Mouse (Mus musculus): ENCODE measurements around the gene Sema4f. TPM values are rescaled to one million over a fixed set of nuclear protein-coding genes. Genes with fewer than 3 reads are reported as not detected.
A peak's percentile ranks its signal among the peaks of the same experiment; 100 is the strongest.

The Sema4f gene
- polyA plus RNA-seq, 1 experiment = 0.43 TPM

DNA sequence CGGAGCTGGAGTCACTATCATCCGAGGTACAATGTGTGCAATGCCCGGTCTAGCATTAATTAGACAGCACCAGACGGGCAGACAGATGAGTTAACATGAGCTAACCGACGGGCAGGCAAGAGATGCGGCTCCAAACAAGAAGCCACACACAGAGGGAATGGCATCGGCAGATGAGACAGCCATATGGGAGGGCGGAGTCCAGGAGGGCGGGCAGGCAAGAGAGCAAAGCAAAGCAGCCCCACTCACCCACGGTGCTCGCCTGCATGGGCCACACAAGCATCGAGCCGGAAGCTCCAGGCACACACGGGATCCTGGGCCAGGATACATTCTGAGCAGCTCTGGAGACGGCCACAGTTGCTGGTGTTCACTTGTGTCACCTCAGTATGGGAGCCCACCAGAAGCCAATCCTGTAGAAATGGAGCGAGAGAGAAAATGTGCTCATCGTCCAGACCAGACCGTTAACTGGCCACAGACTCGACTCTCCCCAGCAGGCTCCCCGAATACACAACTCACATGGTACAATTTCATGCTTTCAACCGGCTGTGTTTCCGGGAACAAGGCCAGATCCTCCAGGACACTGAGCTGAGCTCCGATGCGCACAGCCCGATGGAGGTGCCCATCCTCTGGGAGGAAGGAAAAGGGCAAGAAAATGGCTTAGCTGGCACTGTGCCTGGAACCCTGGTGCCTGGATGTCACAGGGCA is 22.3 kb downstream of the Sema4f start:
- WGBS = 66% methylated on average over 26 of the region's 26 CpGs
- no peak for DNase-seq (ENCODE audit: low read depth, low spot score)

DNA sequence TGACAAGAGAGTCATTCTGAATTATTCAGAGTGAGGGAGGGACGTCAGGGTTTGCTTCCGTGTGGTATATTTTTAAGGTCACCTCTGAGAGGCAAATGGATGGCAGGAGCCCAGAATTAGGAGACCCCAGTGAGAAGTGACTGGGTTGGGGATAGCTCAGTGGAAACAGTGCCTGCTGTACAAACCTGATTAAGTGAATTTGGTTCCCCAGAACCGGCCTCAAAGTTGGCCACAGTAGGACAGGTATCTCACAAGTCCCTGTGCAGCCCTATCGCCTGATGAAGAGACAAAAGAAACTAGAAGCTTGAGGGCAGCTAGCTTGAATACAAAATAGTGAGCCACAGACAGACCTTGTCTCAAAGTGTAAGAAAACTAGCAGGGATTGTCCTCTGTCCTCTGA is 23.1 kb downstream of the Sema4f start:
- WGBS = 90% methylated on average over 4 of the region's 4 CpGs
- DNase-seq (ENCODE audit: low read depth, low spot score) = no peak

DNA sequence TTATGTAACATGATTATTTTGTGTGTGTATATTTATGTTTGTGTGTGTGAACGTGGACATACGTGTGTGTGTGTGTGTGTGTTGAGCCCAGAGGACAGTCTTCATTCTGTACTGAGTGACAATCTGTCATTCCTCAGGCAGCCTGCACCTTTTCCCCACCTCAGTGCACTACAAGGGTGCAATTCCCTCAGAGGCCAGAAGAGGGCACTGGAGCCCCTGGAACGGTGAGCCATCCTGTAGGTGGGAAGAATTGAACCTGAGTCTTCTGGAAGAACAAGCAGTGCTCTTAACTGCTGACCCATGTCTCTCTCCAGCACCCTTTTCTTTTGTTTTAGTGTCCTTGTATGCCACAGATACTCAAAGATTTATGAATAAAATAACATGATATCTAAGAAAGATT is 23.7 kb downstream of the Sema4f start:
- DNase-seq (ENCODE audit: low read depth, low spot score) = no peak

DNA sequence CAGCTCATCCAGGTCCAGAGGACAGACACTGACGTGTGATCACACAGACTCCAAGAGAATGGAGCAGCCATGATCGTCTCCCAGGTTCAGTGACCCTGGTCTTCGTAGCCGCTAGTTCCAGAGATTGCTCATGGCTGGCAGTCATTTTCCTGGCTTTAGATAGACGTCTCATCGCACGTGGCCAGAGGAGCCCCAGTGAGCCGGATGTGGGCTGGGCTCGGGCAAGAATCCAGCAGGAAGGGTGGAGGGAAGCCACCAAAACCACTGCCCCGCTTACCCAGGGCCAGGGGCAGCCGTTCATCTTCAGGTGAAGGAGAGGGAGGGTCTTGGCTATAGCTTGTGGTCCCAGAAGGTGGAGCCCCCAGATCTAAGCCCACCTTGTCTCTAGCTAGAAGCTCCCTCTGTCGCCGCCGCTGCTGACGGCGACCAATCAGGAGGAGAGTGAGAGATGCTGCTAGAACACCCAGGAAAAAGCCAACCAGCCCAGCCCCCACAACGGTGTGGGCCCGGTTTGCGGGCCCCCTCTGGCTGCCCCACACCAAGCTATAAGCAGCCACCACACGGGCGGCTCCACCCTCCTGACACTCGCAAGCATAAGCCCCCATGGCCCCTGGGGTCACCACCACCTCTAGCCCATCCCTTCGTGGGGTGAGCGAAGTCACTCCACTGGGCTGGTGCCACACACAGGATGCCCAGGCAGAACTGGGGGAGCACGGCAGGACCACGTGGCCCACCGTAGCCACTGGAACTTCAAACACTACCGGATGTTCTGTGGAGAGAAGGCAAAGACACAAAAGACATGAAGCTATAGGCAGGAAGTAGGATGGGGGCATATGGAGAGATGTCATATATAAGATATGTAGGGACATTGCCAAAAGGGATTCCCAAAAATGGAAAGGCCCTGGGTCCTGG is 26.0 kb downstream of the Sema4f start:
- no peak for DNase-seq (ENCODE audit: low read depth, low spot score)
- WGBS = 70% methylated on average over 28 of the region's 28 CpGs

More for the DNA sequence above, 23.7 kb downstream of the Sema4f start:
- WGBS = 19% methylated on average over 3 of the region's 3 CpGs

DNA sequence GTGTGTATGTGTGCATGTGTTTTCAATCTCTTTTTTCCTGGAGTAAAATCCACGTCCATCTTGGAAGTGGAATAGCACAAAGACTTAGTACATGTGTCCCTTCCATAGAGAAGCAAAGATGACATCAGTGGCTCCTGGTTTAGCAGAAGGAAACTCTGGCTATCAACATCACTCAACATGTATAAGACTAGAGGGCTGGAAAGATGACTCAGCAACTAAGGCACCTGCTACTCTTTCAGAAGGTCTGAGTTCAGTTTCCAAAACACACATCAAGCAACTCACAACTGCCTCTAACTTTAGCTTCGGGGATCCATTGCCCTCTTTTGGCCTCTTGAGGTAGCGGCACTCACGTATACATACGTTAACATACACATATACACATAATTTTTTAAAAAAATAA is 28.3 kb downstream of the Sema4f start:
- 92% methylated on average over 5 of the region's 5 CpGs for WGBS

DNA sequence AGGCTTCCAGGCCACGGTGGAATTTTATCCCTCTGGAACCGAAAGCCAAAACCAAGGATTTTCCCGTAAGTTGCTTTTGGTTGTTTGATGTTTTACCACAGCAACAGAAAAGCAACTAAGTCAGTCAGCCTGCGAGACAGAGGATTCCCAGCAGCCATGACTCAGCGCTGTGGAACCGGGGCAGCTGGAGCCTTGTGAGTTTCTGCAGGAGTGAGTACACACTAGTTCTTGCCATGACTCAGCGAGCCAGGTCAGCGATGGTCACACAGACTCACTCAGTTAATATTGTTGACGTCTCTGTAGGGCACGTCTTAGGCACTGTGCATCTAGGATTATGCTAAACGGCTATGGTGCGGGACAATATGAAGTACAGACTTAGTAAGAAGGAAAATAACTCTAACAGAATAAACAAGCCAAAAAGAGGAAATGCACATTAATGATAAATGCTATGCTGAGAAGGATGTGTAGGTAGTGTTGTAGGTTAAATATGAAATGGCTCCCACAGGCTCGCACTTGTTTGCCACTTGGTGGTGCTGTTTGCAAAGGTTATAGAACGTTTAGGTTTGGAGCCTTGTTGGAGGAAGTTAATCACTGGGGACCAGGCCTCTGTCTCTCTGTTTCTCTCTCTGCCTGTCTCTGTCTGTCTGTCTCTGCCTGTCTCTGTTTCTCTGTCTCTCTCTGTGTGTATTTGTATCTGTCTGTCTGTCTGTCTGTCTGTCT is 30.3 kb downstream of the Sema4f start:
- peak; percentile 60 for DNase-seq (ENCODE audit: low read depth, low spot score)
- WGBS = 26% methylated on average over 14 of the region's 14 CpGs

More for the DNA sequence above, 28.3 kb downstream of the Sema4f start:
- no peak for DNase-seq (ENCODE audit: low read depth, low spot score)

DNA sequence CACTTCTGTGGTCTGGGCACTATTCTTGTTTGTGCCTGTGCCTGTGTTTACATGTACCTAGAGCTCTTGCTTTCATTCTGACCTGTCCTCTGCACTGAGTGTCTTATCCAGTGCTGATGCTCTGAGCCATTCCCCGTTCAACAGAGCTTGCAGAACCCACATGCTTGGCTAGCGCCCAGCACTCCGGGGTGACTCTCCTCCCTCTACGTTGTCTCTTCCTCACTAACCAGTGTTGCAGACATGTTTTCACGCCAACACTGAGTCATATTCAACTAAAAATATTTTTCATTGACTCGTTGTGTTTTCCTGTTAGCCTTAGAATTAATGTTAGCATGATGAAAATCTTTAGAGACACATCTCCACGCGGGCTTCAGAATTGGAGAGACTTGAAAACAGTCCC is 31.5 kb downstream of the Sema4f start:
- DNase-seq (ENCODE audit: low read depth, low spot score) = no peak
- WGBS = 67% methylated on average over 8 of the region's 8 CpGs

DNA sequence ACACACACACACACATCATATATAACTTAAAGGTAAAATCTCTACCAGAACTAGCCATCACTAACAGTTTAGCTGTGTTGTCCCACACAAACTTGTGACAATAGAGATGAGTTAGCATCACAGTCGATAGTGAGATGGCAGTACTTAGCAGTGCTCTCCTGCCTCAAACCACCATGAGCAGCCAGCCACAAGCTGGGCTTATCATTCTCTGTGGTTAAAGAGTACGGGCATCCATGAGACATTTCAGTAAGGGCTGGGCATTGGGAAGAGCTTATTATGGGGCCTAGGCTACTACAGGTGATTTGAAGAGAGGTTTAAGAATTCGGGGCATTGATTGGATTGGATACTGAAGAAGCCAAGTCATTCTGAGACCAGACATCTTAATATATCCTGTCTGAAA is 32.6 kb downstream of the Sema4f start:
- 92% methylated on average over 3 of the region's 3 CpGs for WGBS

DNA sequence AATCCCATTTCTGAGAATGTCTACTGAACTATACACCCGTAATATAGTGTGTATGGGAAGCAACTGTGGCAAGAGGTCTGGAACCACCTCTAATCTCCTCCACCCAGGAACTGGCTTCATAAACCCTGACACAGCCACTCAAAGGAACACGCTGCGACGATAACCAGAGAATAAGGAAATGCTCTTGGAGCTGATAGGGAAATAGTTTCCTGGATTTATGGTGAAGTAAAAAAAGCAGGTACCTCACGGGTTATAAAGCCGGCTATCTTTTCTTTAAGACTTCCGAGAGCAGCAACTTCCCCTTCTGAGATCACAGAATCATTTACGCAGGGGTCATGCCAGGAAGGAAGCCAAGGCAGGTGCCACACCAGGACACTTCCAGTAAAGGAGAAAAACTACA is 37.0 kb downstream of the Sema4f start:
- peak; percentile 75 for DNase-seq (ENCODE audit: low read depth, low spot score)
- 11% methylated on average over 8 of the region's 8 CpGs for WGBS

More for the DNA sequence above, 32.6 kb downstream of the Sema4f start:
- no peak for DNase-seq (ENCODE audit: low read depth, low spot score)

DNA sequence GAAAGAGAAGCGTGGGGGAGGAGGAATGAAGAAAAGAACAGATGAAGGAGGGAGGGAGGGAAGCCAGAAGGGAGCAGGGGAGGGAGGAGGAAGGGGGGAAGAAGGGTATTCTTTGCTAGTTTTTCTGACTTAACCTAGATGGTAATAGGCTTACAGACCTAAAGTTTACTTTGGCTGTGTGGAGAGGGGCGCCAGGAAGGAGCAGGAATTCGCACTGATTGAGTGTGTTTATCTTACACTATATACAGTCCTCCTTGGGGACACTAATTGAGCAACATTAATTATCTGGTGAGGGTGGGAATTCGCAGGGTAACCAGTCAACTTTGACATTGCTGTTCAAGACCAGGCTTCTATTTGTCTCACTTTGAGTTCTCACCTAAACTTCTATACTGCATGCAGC is 40.8 kb downstream of the Sema4f start:
- 46% methylated on average over 4 of the region's 4 CpGs for WGBS
- DNase-seq (ENCODE audit: low read depth, low spot score) = no peak

DNA sequence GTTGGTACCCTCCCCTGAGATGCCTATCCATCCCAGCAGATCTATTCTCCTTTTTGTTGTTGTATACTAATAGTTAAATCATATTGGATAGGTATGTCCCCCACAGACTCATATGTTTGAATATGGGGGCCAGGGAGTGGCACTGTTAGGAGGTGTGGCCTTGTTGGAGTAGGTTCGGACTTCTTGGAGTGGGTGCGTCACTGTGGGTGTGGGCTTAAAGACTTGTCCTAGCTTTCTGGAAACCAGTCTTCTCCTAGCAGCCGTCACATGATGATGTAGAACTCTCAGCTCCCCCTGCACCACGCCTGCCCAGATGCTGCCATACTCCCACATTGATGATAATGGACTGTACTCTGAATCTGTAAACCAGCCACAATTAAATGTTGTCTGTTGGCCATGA is 41.3 kb downstream of the Sema4f start:
- DNase-seq (ENCODE audit: low read depth, low spot score) = no peak
- 65% methylated on average over 4 of the region's 4 CpGs for WGBS

DNA sequence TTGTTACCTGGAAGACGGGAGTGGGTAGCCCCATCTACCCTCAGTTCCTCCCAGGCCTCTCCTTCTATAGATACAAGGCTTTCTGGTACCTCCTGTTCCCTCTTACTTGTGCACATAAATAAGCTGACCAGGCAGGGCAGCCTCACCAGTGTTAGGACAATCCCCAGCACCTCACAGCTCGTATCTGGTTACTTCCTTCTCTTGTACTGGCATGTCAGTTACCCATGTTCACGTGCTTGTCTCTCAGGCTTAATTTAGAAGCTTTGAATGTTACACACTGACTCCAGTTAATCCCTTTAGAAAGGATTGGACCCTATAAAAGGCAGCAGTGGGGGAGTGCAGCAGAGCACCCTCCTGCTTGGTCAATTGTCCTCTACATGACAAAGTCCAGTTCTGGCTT is 42.3 kb downstream of the Sema4f start:
- 61% methylated on average over 3 of the region's 3 CpGs for WGBS
- DNase-seq (ENCODE audit: low read depth, low spot score) = no peak

DNA sequence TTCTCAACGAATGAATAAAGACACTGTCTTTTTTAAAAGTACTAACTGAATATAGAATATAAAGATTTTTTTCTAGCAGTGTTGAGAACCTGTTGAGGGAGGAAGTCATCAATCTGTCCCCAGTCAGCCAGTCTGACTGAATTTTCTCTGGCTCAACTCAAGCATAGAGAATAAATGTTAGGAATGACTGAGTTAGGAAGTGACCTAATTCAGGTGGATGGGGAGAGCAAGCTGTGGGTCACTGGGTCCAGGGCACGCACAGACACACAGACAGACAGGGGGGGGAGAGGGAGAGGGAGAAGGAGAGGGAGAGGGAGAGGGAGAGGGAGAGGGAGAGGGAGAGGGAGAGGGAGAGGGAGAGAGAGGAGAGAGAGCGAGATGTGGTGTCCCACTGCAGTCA is 46.2 kb downstream of the Sema4f start:
- 73% methylated on average over 3 of the region's 3 CpGs for WGBS
- no peak for DNase-seq (ENCODE audit: low read depth, low spot score)

DNA sequence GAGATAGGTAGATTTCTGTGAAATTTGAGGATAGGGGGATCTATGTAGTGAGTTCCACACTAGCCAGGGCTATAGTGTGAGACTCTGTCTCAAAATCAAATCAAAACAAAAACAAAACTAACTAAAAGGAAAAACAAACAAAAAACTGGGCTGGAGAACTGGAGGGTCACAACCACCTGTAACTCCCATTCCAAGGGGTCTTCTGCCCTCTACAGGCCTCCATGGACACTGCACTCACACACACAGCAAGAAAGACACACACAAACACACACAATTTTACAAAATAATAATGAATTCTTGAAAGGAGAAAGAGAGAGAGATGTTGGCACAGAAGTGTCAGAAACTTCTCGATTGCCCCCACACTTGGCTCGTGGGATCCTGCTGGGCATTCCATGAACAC is 47.0 kb downstream of the Sema4f start:
- WGBS = 84% methylated on average over 2 of the region's 2 CpGs
- no peak for DNase-seq (ENCODE audit: low read depth, low spot score)

DNA sequence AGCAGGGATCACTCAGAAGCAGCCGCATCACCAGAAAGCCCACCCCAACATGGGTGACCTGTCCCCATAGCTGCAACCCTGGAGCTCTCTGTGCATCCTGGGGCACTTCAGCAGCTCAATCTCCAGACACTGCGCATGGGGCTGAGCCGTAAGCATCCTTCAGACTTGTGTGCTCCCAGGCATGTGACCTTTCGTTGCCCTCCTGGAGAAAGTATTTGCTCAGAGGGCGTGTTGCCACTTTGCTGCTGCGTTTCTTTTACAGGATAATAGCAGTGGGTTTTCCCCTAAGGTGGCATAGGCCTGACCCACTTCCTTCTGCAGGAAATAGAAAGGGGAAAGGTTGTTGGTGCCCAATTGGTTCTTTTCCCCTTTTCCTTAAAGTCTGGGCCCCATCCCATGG is 48.1 kb downstream of the Sema4f start:
- WGBS = 24% methylated on average over 6 of the region's 6 CpGs
- DNase-seq (ENCODE audit: low read depth, low spot score) = no peak

DNA sequence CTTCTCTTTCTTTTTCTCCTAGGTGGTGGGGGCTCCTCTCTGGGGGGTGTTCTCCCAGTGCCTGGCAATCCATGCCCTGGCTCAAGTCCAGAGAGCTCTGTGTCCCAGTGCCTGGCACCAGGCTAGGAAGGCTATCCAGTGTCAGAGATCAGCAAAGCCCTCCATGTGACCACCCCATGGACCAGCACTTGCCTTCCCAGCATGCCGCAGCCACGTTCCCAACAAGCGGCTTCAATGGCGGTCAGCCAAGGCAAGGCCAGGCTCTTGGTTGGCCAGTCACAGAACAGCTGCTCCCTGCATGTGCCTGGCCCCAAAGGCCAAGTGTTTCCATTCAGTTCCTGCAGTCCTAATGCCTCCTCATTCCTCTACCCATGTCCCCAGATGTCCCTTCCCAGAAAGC is 53.2 kb downstream of the Sema4f start:
- 84% methylated on average over 4 of the region's 4 CpGs for WGBS
- DNase-seq (ENCODE audit: low read depth, low spot score) = no peak

DNA sequence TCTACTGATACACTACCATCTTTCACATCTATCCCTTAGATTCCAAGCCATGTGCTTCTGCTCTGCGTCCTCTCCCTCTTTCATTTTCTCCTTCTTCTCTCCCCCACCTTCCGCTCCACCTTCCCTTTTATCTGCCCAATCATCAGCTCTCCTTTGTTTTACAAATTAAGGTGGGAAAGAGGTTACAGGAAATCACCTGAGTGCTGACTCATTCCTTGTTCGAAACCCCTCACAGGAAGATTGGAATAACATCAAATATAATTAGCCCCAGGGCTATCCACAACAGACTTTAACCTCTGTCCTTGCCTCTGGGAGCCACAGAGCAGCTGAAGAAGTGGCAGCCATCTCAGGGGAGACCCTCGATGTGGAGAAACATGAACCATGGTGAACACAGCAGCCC is 53.7 kb downstream of the Sema4f start:
- no peak for DNase-seq (ENCODE audit: low read depth, low spot score)
- 68% methylated on average over 4 of the region's 4 CpGs for WGBS

DNA sequence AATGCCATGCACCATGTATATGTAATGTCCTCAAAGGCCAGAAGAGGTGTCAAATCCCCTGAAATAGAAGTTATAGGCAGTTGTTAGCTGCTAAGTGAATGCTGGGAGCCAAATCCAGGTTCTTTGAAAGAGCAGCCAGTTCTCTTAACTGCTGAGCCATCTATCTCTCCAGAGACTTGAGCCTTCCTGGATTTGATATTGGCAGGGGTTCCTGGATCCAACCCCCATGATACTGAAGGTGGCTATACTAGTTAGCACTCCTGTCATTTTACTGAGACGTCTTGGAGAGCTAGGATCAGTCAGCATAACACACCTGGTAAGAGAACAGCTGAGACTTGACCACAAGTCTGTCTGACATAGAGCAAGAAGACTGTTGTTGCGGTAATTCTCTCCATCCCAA is 54.1 kb downstream of the Sema4f start:
- no peak for DNase-seq (ENCODE audit: low read depth, low spot score)
- 87% methylated on average over 2 of the region's 2 CpGs for WGBS

DNA sequence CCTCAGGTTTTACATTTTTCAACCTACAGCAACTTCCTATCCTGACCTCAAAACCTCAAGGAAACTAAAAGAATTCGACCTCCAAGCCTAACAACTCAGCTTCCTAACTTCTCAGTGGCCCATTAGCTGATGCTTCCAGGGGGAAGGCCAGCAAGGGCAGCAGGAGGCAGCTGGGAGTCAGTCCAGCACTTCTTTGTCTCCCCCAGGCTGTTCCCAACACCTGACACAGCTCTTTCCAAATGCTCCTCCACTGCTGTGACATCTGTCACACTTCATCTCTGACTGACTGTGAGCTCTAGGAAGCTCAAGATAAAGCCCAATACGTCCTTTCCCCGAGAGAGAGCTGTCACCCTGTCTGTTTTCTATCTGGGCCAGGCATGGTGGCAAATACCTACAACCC is 55.0 kb downstream of the Sema4f start:
- DNase-seq (ENCODE audit: low read depth, low spot score) = no peak
- 74% methylated on average over 3 of the region's 3 CpGs for WGBS

DNA sequence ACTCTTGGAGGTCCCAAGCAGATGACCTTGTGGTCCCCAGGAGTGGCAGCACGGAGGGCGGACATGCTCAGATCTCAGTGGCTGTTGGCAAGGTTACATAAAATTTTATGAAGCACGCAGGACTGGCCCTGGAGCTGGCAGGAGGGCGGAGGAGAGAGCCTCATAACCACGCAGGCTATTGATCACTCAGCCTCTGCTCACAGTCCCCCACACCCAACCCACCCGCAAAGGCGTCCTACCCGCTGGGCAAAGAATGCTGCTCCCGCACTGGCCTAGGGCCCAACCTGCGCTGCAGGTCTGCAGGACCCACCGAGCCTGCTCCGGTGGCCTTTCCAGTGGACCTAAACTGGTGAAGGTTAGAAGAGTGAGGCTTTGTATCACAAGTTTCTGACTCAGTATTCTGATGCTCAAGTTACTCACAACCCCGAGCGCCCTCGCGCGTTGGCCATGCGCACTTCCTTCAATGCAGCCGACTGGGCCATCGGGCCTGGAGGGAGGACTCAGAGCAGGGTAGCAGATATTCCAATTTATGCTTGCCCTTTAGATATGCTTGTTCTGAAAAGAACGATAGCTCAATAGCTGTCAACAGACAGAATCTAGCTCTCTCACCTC is 58.0 kb downstream of the Sema4f start:
- no peak for DNase-seq (ENCODE audit: low read depth, low spot score)
- WGBS = 33% methylated on average over 21 of the region's 21 CpGs

Data from large intestine, adult 2 months (tissue).